Mouse (Mus musculus): ENCODE results near the gene Pa2g4.
"Not testable (repeated sequence)": the region's sequence is repeated elsewhere in the genome, so short reads cannot be mapped to it uniquely, and the experiment has no call there.

Gene Pa2g4

GRCm38 (mm10) chr10:128579731-128580130 is 13.9 kb upstream of the Pa2g4 start:
- in situ Hi-C loops (cut with MboI; ENCODE audit: low sequenced_read_pairs), result no loop called here

DNA sequence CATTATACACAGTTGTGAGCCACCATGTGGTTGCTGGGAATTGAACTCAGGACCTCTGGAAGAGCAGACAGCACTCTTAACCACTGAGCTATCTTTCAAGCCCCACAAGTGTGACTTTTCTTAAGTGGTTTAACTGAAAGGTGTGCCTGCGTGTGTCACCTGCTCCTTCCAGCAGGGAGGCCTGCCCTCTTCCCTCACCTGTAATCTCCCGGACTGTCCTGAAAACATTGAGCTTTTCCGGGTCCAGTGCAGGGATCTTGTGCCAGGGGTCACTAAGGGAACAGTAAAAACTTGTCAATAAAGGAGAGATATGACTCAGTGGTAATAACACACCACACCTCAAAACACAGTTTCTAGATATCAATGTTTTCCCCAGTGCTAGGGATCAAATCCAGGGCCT is 13.5 kb upstream of the Pa2g4 start:
- in situ Hi-C loops (cut with MboI; ENCODE audit: low sequenced_read_pairs), result no loop called here

- in situ Hi-C loops (cut with MboI; ENCODE audit: low sequenced_read_pairs), result no loop called here
These were observed 12.5 kb upstream of the Pa2g4 start for GRCm38 (mm10) chr10:128578330-128578729.

DNA sequence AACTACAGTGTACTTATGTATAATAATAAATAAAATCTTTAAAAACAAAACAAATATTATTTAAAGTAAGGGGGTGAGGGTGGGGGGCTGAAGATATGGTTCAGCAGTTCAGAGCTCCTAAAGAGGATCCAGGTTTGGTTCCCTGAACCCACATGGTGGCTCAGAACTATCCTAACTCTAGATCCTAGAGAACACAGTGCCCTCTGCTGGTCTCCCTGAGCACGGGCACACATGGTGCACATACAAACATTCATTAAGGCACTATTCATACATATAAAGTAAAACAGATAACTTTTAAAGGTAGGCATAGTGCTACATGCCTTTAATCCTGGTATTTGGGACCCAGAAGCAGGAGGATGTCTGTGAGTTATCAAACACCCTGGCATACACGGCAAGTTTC is 9.3 kb upstream of the Pa2g4 start:
- in situ Hi-C loops (cut with MboI; ENCODE audit: low sequenced_read_pairs), result no loop called here

GRCm38 (mm10) chr10:128565206-128565787 is 490 bp downstream of the Pa2g4 start:
- in situ Hi-C loops (cut with MboI; ENCODE audit: low sequenced_read_pairs), result no loop called here

DNA sequence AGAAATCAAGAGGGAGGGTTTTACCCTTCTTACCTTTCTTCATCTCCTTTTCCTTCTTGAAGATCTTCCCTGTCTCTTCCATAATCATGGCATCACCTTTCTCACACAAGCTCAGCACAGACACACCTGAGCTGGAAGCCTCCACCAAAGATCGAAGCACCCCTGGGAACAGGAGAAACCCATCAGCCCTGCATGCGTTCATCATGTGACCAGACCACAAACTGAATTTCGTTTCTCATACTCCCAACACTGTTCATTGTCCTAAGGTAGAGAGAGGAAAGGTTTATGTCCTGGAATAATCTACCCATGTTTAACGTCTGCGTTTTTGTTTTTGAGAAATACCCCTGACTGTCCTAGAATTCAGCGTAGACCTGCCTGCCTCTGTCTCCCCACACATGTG is 2.2 kb downstream of the Pa2g4 start:
- in situ Hi-C loops (cut with MboI; ENCODE audit: low sequenced_read_pairs), result no loop called here

- in situ Hi-C loops (cut with MboI; ENCODE audit: low sequenced_read_pairs), result no loop called here
These were observed 8.8 kb downstream of the Pa2g4 start for GRCm38 (mm10) chr10:128556963-128557362.

DNA sequence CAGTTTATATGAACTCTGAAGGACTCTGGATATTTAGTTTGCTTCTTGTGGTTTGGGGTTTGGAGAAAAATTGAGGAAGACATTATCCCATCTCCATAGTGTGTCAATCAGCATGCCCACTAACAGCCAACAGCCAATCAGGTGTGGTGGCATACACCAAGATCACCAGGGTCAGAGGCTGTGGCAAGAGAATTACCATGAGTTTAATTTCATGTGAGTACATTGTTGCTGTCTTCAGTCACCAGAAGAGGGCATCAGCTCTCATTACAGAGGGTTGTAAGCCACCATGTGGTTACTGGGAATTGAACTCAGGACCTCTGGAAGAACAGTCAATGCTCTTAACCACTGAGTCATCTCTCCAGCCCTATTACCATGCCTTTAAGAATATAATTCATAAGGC is 9.5 kb downstream of the Pa2g4 start:
- in situ Hi-C loops (cut with MboI; ENCODE audit: low sequenced_read_pairs), result no loop called here

- in situ Hi-C loops (cut with MboI; ENCODE audit: low sequenced_read_pairs), result not testable (repeated sequence)
These were observed 10.2 kb downstream of the Pa2g4 start for GRCm38 (mm10) chr10:128555567-128555966.

GRCm38 (mm10) chr10:128550144-128550823 is 15.5 kb downstream of the Pa2g4 start:
- in situ Hi-C loops (cut with MboI; ENCODE audit: low sequenced_read_pairs), result not testable (repeated sequence)

GRCm38 (mm10) chr10:128549682-128550057 is 16.1 kb downstream of the Pa2g4 start:
- in situ Hi-C loops (cut with MboI; ENCODE audit: low sequenced_read_pairs), result not testable (repeated sequence)

DNA sequence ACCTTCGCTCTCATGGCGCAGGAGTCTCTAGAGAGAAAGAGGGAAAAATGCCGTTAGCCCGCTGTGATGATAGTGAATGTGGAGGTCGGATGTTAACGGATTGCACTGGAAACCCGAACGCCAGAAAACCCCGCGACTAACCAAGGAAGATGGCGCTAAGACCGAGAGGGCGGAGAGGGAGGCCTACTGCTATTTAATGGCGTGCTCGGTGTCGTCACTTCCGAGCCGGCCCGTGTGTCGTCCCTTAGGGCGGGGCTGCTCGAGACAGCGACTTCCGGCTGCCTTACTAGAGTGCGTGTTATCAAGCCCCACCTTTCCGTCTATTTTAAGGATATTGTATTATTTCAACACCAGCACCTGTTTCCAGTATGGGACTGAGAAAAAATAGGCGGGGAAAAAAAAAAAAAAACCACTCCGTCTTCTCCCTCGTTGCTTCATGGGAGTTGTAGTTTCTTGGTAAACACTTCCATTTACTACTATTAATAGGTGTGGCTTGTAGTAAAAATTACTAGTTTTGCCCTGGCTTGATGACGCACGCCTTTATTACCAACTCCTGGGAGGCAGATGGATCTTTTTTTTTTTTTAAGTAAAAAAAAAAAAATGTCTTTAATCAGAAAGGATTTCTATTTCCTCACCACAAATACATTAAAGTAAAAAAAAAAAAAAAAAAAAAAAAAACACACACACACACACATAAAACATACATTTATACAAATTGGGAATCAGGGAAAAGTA is 16.7 kb downstream of the Pa2g4 start, which contains the start of gene Rpl41:
Gene Rpl41 (minus strand): TSS at position 359 of the 735 bp plus-strand sequence.
- in situ Hi-C loops (cut with MboI; ENCODE audit: low sequenced_read_pairs), result no loop called here

DNA sequence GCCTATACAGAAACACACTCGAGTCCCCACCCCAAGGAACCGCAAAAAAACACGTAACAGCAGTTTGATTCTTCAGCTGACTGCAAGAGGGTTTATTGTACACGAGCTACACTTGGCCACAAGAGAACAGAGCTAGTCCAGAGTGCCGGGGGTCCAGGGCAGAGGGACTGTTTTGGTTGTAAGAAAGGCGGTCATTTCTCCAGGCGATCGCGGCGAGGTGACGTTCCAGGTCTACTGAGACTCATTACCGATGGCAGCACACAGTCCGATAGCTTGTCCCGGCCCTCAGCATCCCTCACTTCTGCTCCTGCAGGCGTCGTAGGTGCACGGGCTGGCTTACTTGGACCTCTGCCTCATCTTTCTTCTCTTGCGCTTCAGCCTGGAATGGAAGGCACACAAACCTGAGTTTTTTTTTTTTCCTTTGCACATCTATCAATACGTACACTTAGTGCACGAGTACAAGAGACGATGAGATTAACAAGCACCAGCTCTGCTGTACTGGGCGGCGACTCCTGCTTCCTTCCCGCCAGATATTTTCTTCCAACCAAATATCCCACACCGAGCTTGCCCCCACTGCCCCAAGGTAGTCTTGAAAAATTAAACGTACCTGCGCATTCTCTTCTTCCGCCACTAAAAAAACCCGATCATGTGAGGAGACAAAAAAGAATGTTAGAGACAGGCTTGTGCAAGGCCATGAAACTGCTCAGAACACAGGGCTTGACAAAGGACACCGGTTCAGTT is 17.6 kb downstream of the Pa2g4 start:
- in situ Hi-C loops (cut with MboI; ENCODE audit: low sequenced_read_pairs), result not testable (repeated sequence)

DNA sequence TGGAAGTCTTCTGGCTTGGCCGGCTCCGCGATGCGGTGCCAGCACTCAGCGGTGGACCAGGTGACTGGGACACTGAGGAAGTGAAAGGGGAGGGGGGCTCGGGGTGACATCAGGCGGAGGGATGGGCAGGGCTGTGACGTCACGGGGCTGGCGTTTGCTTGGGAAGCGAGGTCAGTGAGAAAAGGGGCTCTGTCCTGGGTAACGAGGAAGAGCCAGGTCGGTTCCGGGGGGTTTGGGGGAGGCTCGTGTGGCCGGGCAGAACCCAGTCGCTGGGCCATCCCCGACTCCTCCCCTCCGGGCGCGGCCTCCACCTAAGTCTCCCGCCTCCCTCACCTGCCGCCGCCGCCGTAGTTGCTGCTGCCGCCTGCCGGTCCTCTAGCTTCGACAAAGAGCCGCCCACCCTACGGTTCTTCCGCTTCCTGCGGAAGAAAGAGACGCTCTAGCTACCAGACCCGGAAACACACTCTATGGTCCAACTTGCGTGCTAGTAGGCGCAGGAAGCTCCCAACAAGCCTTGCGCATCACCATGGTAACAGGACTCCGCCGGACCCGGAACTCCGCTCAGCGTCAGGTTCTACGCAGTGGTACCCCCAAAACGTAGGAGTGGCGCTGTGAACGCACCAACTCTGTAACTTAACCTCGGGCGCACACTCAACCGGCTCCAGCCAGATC is 18.3 kb downstream of the Pa2g4 start, which contains the start of gene Zc3h10:
Gene Zc3h10 (minus strand): TSS at position 414 of the 672 bp plus-strand sequence.
- in situ Hi-C loops (cut with MboI; ENCODE audit: low sequenced_read_pairs), result no loop called here

DNA sequence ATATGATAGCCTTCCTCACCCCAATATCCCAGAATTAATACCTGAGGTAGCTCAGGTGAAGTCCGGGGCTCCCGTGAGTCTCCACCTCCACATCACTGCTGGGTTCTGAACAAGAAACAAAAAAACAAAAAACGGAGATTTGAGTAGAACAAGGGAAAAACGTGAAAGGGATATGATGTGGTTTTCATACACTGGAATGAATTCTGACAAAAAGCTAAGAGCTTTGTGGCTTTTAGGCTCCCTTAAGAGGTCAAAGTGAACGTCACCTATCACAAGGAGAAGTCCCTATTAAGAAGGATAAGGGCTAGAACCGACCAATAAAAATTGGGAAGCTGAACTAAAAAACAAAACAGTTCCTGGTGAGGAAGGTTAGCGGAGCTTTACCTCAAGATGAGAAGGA is 19.0 kb downstream of the Pa2g4 start:
- in situ Hi-C loops (cut with MboI; ENCODE audit: low sequenced_read_pairs), result no loop called here

- in situ Hi-C loops (cut with MboI; ENCODE audit: low sequenced_read_pairs), result no loop called here
These were observed 19.4 kb downstream of the Pa2g4 start for GRCm38 (mm10) chr10:128546361-128546760.

GRCm38 (mm10) chr10:128545570-128545898 is 20.3 kb downstream of the Pa2g4 start:
- in situ Hi-C loops (cut with MboI; ENCODE audit: low sequenced_read_pairs), result no loop called here

DNA sequence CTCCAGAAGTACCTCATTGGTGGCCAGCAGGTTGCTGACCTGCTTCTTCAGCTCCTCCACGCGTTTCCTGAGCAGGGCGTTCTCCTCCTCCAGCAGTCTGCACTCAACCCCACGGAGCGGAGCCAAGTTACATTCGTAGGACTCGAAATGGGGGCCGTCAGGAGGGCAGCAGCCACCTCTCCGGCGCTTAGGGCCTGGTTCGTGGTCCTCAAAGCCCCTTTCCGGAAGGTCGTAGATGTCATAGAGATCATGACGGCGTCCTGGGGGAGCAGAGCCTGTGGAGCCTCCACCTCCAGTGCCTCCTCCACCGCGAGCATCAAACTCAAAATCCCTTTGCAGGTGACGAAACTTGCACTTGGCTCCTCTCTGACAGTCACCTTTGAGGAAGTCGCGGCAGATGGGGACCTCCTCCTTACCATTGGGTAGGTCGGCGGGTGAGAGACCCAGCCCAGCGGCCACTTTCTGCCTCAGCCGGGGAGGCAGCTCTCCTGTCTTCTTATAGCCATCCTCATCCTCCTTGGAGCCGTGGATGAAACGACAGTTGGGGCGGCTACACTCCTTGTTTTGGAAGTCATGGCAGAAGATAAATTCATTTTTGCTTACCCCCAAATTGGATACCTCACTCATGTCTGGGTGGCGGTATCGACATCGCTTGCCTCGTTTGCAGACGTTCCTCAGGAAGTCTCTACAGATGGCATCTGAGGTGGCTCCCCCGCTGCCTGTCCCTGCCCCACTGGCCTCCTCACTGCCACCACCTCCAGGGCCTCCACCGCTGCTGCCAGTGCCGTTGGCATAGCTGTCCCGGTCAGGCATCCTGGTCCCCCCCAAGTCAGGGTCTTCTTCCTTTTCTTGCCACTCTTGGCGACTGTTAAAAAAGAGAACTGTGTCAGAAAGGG is 20.9 kb downstream of the Pa2g4 start:
- in situ Hi-C loops (cut with MboI; ENCODE audit: low sequenced_read_pairs), result no loop called here

DNA sequence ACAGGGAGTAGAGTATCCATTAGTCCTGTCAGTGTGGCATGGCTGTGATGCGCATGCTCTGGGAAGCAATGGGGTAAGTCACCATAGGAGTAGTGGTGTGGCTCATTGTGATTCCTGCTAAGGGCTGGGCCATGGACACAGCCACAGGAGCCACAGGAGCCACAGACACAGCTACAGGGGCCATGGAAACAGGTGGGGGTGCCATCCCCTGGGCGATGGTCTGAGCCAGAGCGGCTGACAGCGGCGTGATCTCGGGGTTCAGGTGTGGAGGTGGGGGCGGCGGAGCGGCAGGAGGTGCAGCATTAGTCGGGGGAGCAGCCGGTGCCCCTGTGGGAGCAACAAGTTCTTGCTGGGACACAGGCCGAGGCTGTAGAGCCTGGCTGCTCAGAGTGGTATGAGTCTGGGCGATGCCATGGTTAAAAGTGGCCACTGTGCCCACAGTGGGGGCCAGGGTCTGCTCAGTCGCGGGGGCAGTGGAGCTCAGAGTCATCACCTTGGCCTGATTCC is 21.6 kb downstream of the Pa2g4 start:
- in situ Hi-C loops (cut with MboI; ENCODE audit: low sequenced_read_pairs), result no loop called here

DNA sequence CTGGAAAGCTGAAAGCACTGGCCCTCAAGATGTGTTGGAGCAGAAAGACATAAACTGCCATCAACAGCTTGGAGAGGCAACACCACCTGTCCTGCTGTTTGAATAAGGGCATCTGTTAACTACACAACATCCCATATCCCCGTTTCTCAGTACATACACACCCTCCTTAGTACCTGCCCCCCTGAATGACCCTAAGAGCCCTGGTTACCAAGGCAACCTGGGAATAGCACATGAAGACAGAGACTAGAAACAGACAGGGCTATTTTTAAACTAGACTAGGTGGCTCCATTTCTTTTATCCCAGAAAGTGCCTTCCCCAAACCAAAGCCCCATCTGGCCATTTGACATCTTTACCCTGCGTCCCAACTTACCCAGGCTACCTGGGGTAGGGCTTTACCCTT is 22.7 kb downstream of the Pa2g4 start:
- in situ Hi-C loops (cut with MboI; ENCODE audit: low sequenced_read_pairs), result no loop called here

Data from CH12F3 (cell line).